Mouse (Mus musculus) liver, postnatal 0 days (tissue): ENCODE measurements around the gene Gpc6.

Source experiments
- CTCF ChIP-seq: sonication (generic); IDR thresholded peaks from 2 replicates; pipeline ENCODE4 v1.5.1; 2016; ENCODE audit warnings: antibody characterized with exemption, low read depth
- EP300 ChIP-seq: IDR thresholded peaks from 2 replicates; pipeline ENCODE4 v1.6.1; 2016; ENCODE audit warnings: antibody characterized with exemption, low read depth, mild to moderate bottlenecking

DNA sequence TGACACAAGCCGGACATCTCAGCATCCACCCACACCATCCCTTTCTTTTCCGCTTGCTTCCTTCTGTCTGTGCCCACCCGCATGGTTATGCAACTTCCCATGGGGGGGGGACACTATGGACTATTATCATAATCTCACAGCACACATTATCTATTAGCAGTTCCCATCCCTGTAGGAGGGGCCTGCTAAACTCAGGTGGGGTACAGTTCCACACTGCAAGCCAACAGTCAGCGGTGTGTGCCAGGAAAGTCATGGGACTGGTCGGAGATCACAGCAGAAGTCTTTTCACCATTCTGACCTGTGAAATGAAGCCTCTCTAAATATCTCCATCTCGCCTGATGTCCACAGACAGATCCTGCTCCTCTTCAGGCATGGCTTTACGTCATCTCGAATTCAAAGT, 770.5 kb downstream of the Gpc6 start:
- no peak for TF ChIP-seq EP300
- TF ChIP-seq CTCF: no peak
